Mouse (Mus musculus) small intestine, adult 2 months (tissue): Measurements from ENCODE around the gene Galntl5. TPM values are rescaled to one million over a fixed set of nuclear protein-coding genes. Genes with fewer than 3 reads are reported as not detected.
"Not testable (repeated sequence)": the region's sequence is repeated elsewhere in the genome, so short reads cannot be mapped to it uniquely, and the experiment has no call there.

Experiments used
- H3K27ac ChIP-seq: fragments of 200-500 bp; 2 replicates; pipeline ENCODE4 v1.5.1; 2012; ENCODE audit warnings: low read depth, low read length, control low read depth, inconsistent platforms; ENCODE audit not compliant: insufficient read depth
- H3K27me3 ChIP-seq: fragments of 200-500 bp; 2 replicates; pipeline ENCODE4 v1.6.1; 2012; ENCODE audit warnings: mild to moderate bottlenecking, moderate library complexity, low read length, inconsistent platforms; ENCODE audit not compliant: control insufficient read depth, insufficient read depth
- H3K36me3 ChIP-seq: fragments of 200-500 bp; 2 replicates; pipeline ENCODE4 v1.6.1; 2012; ENCODE audit warnings: mild to moderate bottlenecking, low read length, control low read depth, inconsistent platforms; ENCODE audit not compliant: control insufficient read depth, insufficient read depth
- H3K4me1 ChIP-seq: fragments of 200-500 bp; 2 replicates; pipeline ENCODE4 v1.6.1; 2012; ENCODE audit warnings: low read length, inconsistent platforms, mixed read lengths; ENCODE audit not compliant: control insufficient read depth, insufficient read depth, insufficient read length
- H3K4me3 ChIP-seq: fragments of 200-500 bp; 2 replicates; pipeline ENCODE4 v1.5.1; 2012; ENCODE audit warnings: low read depth, mild to moderate bottlenecking, control low read depth, inconsistent platforms, low read length, moderate library complexity
- CTCF ChIP-seq: fragments of 200-500 bp; IDR thresholded peaks from 2 replicates; pipeline ENCODE4 v1.5.1; 2012; ENCODE audit warnings: low read depth, mild to moderate bottlenecking, control low read depth, inconsistent platforms, low read length, moderate library complexity, mixed read lengths; ENCODE audit not compliant: insufficient replicate concordance, insufficient read length; ENCODE audit errors: extremely low read depth
- POLR2A ChIP-seq: fragments of 200-500 bp; IDR thresholded peaks from 2 replicates; pipeline ENCODE4 v1.6.1; 2012; ENCODE audit warnings: low read depth, mild to moderate bottlenecking, control low read depth, inconsistent platforms, low read length, moderate library complexity
- WGBS: fragments of 180-500 bp; shearing (Covaris S2); methylation state at CpG from one replicate; pipeline ENCODE4 v1.1.7; 2018; 5-methylcytosine and 5-hydroxymethylcytosine counted together
- polyA plus RNA-seq: library from polyadenylated mRNA; depleted of rRNA; stranded (reverse); fragments of >200 nt; gene quantifications from 2 replicates; pipeline ENCODE4 v1.2.3, GENCODE M21; 2012

The Galntl5 gene
- polyA plus RNA-seq, 1 experiment, result not detected

- H3K4me3 ChIP-seq, result no peak overlapping the region
- WGBS, result 89% methylated on average over 1 of the region's 1 CpGs
- no peaks in the 10 kb centered on the region for H3K27me3 ChIP-seq
- no peaks in the 10 kb centered on the region for H3K36me3 ChIP-seq
- no peaks in the 10 kb centered on the region for H3K4me1 ChIP-seq
- TF ChIP-seq CTCF (no peak), POLR2A (no peak)
- H3K27ac ChIP-seq, result no peak overlapping the region
Observed at GRCm38 (mm10) chr5:25211872-25212271, 30.6 kb downstream of the Galntl5 start.

- not testable (repeated sequence) for H3K4me1 ChIP-seq, H3K27ac ChIP-seq, H3K36me3 ChIP-seq, H3K27me3 ChIP-seq, H3K4me3 ChIP-seq
Observed at GRCm38 (mm10) chr5:25213216-25213615, 32.0 kb downstream of the Galntl5 start.

- Histone ChIP-seq H3K4me3 (no peak overlapping the region), H3K4me1 (no peaks in the 10 kb centered on the region), H3K27ac (no peak overlapping the region), H3K27me3 (no peaks in the 10 kb centered on the region), H3K36me3 (no peaks in the 10 kb centered on the region)
- WGBS, result 80% methylated on average over 6 of the region's 6 CpGs
- TF ChIP-seq CTCF (no peak), POLR2A (no peak)
Observed at GRCm38 (mm10) chr5:25215006-25215405, 33.7 kb downstream of the Galntl5 start.

- WGBS, result 85% methylated on average over 3 of the region's 3 CpGs
- peak within 1 kb of the TSS; percentile 84 for H3K4me3 ChIP-seq
- TF ChIP-seq POLR2A (no peak), CTCF (no peak)
- H3K4me1 ChIP-seq, result peaks cover 2% of the 10 kb centered on the region; the same call in 1 of the 2 replicates
- no peaks in the 10 kb centered on the region for H3K36me3 ChIP-seq
- peak within 1 kb of the TSS; percentile 34 for H3K27ac ChIP-seq
- no peaks in the 10 kb centered on the region for H3K27me3 ChIP-seq
Observed at GRCm38 (mm10) chr5:25221604-25222003, 40.3 kb downstream of the Galntl5 start, which contains the start of gene Galnt11. TSS of gene Galnt11 (plus strand) at chr5:25221904.

- no peaks in the 10 kb centered on the region for H3K27me3 ChIP-seq
- no peak; the same call in 1 of the 2 replicates for TF ChIP-seq POLR2A
- no peak for TF ChIP-seq CTCF
- H3K27ac ChIP-seq, result peak within 1 kb of the TSS; percentile 34
- under 1% methylated on average over 72 of the region's 72 CpGs for WGBS
- peak within 1 kb of the TSS; percentile 84 for H3K4me3 ChIP-seq
- no peaks in the 10 kb centered on the region for H3K36me3 ChIP-seq
- peaks cover 5% of the 10 kb centered on the region; the same call in 1 of the 2 replicates for H3K4me1 ChIP-seq
Observed at GRCm38 (mm10) chr5:25222752-25223702, 41.8 kb downstream of the Galntl5 start, which contains the start of gene E130116L18Rik. TSS of gene E130116L18Rik (minus strand) at chr5:25223153.

GRCm38 (mm10) chr5:25224377-25224776 is 43.1 kb downstream of the Galntl5 start:
- H3K27me3 ChIP-seq, H3K4me3 ChIP-seq, H3K4me1 ChIP-seq, H3K27ac ChIP-seq, H3K36me3 ChIP-seq: not testable (repeated sequence)
- 90% methylated on average over 1 of the region's 1 CpGs for WGBS

- Histone ChIP-seq H3K4me3 (no peak overlapping the region), H3K36me3 (peaks cover 5% of the 10 kb centered on the region; the same call in 1 of the 2 replicates), H3K27ac (no peak overlapping the region), H3K27me3 (no peaks in the 10 kb centered on the region), H3K4me1 (peaks cover 3% of the 10 kb centered on the region; the same call in 1 of the 2 replicates)
- 56% methylated on average over 6 of the region's 6 CpGs for WGBS
- TF ChIP-seq POLR2A (no peak), CTCF (no peak)
Observed at GRCm38 (mm10) chr5:25243101-25243500, 61.8 kb downstream of the Galntl5 start.
